Mouse (Mus musculus) heart, adult 2 months (tissue): ENCODE measurements at regions not wholly inside any gene's neighbourhood (a gene's known extent, or its start where the extent isn't known, plus 50 kb on each side); places are given as distances from the start of the nearest gene placed in this dataset.

ENCODE experiments used
- DNase-seq, 2 experiments: peaks; one replicate each; pipeline ENCODE4 v3.0.0; 2021
- H3K27ac ChIP-seq: fragments of 200-600 bp; 2 replicates; pipeline ENCODE4 v1.8.1; 2022
- H3K27me3 ChIP-seq: fragments of 200-500 bp; 2 replicates; pipeline ENCODE4 v1.6.1; 2012; ENCODE audit warnings: mild to moderate bottlenecking, low read length, inconsistent platforms, mixed read lengths; ENCODE audit not compliant: control insufficient read depth, insufficient read depth
- H3K36me3 ChIP-seq: fragments of 200-500 bp; 2 replicates; pipeline ENCODE4 v1.6.1; 2012; ENCODE audit warnings: low read length, inconsistent platforms; ENCODE audit not compliant: control insufficient read depth, insufficient read depth
- H3K4me1 ChIP-seq: fragments of 200-500 bp; 2 replicates; pipeline ENCODE4 v1.6.1; 2011; ENCODE audit warnings: low read length; ENCODE audit not compliant: control insufficient read depth, insufficient read depth
- H3K4me3 ChIP-seq: fragments of 200-600 bp; 2 replicates; pipeline ENCODE4 v1.8.1; 2022
- H3K79me2 ChIP-seq: fragments of 200-500 bp; replicated peaks from 2 replicates; pipeline ENCODE4 v1.6.1; 2012; ENCODE audit warnings: mild to moderate bottlenecking, inconsistent platforms, low read length, moderate library complexity, mixed read lengths; ENCODE audit not compliant: control insufficient read depth, insufficient read depth
- H3K9ac ChIP-seq: fragments of 200-500 bp; 2 replicates; pipeline ENCODE4 v1.6.1; 2012; ENCODE audit warnings: low read depth, mild to moderate bottlenecking, control low read depth, inconsistent platforms, low read length, mixed read lengths
- CTCF ChIP-seq: fragments of 200-600 bp; IDR thresholded peaks from 2 replicates; pipeline ENCODE4 v1.8.1; 2022; ENCODE audit warnings: antibody characterized with exemption, mild to moderate bottlenecking, moderate library complexity
- EP300 ChIP-seq: fragments of 200-500 bp; IDR thresholded peaks from 2 replicates; pipeline ENCODE4 v1.6.1; 2011; ENCODE audit warnings: low read depth, low read length, control low read depth; ENCODE audit not compliant: insufficient read depth
- POLR2A ChIP-seq: fragments of 200-500 bp; IDR thresholded peaks from 2 replicates; pipeline ENCODE4 v1.6.1; 2011; ENCODE audit warnings: mild to moderate bottlenecking, low read depth, low read length, control low read depth; ENCODE audit not compliant: insufficient read depth
- WGBS: fragments of 180-500 bp; shearing (Covaris S2); methylation state at CpG from one replicate; pipeline ENCODE4 v1.1.7; 2018; 5-methylcytosine and 5-hydroxymethylcytosine counted together
- intact Hi-C: fragments of 180-260 bp; cut with DNase I; formaldehyde crosslinking; loops from one replicate; pipeline ENCODE4 v1.15.1; 2025

DNA sequence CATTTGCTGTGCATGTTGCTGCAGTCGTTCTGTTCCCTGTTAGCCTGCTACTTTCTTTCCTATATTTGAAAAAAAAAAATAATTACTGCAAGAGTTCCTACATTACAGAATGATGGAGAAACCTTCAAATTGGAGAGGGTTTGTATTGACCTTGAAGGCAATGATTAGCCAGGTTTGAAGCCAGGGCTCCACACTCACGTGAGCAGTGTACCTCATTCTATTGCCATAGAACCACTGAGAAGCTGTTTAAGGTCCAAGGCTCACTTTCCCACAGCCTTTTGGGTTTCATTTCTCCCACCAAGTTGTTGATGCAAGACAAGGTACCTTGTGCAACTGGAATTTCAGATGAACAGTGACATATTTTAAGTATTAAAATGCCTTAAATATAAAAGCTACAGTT lies 1095.2 kb downstream of the Car8 start:
- TF ChIP-seq POLR2A: no peak
- no peak for TF ChIP-seq EP300
- TF ChIP-seq CTCF: no peak
- H3K9ac ChIP-seq: no peak overlapping the region
- H3K4me1 ChIP-seq: no peaks in the 10 kb centered on the region
- H3K27ac ChIP-seq: no peak overlapping the region
- no peaks in the 10 kb centered on the region for H3K79me2 ChIP-seq
- intact Hi-C loops: no loop called here
- DNase-seq: no peak
- H3K4me3 ChIP-seq: no peak overlapping the region
- no peaks in the 10 kb centered on the region for H3K27me3 ChIP-seq
- no peaks in the 10 kb centered on the region for H3K36me3 ChIP-seq
- 78% methylated on average over 2 of the region's 2 CpGs for WGBS

DNA sequence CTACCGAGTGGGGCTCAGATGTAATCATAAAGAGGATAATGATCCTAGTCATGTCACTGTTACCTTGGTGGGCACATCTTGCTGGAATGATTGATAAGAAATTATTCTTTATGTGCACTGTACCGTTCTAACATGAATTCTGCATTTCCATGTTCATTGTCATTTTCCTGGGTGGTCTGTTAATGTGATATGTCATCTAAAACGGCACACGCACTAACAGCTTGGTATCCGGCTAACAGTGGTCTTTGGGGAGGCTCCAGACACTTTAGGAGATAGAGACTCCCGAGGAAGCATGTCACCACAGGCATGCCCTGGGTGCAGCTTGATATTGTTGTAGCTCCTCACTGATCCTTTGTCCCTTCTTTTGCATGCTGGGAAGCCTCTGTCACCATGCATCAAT lies 1096.1 kb downstream of the Car8 start:
- intact Hi-C loops: no loop called here
- H3K4me3 ChIP-seq: no peak overlapping the region

DNA sequence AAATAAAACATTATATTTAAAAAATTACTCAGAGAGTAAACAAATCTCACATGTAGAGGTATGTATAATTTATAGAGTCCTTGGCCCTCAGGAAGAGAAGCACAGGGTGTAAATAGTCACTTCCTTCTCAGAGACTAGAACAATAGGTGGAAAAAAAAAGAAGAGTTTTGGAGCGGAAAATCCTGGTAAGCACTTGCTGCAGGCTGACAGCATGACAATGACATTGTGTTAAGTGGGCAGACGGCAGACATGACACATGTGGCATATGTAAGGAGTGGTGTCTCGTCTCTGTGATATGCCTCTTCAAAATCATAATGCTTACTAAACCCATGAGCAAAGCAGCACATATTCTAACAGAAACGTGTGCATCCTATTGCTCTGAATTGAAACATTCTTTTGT lies 1126.7 kb downstream of the Car8 start:
- no peaks in the 10 kb centered on the region for H3K4me1 ChIP-seq
- H3K27me3 ChIP-seq: no peaks in the 10 kb centered on the region
- intact Hi-C loops: no loop called here
- DNase-seq: no peak
- WGBS: 32% methylated on average over 4 of the region's 4 CpGs
- H3K36me3 ChIP-seq: no peaks in the 10 kb centered on the region
- H3K4me3 ChIP-seq: no peak overlapping the region
- no peak overlapping the region for H3K27ac ChIP-seq
- H3K9ac ChIP-seq: no peak overlapping the region
- H3K79me2 ChIP-seq: no peaks in the 10 kb centered on the region
- no peak for TF ChIP-seq EP300
- no peak for TF ChIP-seq POLR2A
- no peak for TF ChIP-seq CTCF

More for the DNA sequence above, 1096.1 kb downstream of the Car8 start:
- no peak overlapping the region for H3K27ac ChIP-seq
- H3K36me3 ChIP-seq: no peaks in the 10 kb centered on the region
- H3K27me3 ChIP-seq: no peaks in the 10 kb centered on the region
- TF ChIP-seq POLR2A (no peak), EP300 (no peak), CTCF (no peak)
- H3K9ac ChIP-seq: no peak overlapping the region
- no peak for DNase-seq
- H3K79me2 ChIP-seq: no peaks in the 10 kb centered on the region
- 83% methylated on average over 6 of the region's 6 CpGs for WGBS
- H3K4me1 ChIP-seq: no peaks in the 10 kb centered on the region

DNA sequence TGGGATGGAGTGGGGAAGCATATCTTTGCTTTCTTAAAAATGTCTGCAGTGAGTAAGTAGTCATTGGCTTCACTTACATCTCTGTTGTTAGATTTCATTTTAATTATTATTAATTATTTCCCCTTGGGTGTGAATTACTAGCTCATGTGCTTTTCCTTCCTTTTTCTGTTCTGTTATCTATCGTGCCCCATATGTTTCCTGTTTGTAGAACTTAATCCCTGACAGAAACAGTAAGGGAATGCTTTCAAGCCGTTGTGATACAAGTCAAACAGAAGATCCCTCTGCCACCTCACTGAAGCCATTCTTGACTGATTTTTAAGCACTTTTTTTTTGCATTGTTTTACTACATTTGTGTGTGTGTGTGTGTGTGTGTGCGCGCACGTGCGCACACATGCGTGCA lies 1145.9 kb downstream of the Car8 start:
- H3K79me2 ChIP-seq: no peaks in the 10 kb centered on the region
- WGBS: 69% methylated on average over 7 of the region's 7 CpGs
- H3K4me1 ChIP-seq: no peaks in the 10 kb centered on the region
- no peak overlapping the region for H3K4me3 ChIP-seq
- DNase-seq: no peak
- intact Hi-C loops: no loop called here
- no peaks in the 10 kb centered on the region for H3K36me3 ChIP-seq
- TF ChIP-seq EP300 (no peak), POLR2A (no peak), CTCF (no peak)
- H3K9ac ChIP-seq: no peak overlapping the region
- no peaks in the 10 kb centered on the region for H3K27me3 ChIP-seq
- H3K27ac ChIP-seq: no peak overlapping the region

DNA sequence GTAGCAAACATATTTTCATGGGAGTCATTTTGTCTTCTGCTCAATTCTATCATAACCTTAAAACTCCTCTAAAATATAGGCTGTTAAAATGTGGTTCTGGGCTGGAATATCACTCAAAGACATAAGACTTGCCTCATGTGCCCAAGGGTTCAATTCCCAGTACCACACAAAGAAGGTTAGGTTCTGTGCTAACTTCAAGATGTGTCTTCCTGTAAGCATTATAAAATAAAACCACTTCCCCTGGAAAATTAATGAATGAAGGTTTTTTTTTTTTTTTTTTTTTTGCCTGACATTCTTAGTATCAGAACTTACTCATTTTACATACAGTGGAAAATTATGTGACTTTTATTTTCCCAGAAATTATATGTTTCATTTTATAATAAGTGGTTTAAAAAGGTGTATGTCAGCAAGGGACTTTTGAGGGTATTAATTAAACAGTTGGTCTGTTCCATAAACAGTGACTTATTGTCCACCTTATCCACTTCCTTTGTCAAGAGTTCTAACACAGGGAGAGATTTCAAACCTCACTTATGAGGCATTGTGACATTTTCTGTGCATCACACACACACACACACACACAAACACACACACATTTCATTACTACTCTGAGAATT lies 1147.5 kb downstream of the Car8 start:
- Histone ChIP-seq H3K79me2 (no peaks in the 10 kb centered on the region), H3K27me3 (no peaks in the 10 kb centered on the region), H3K27ac (no peak overlapping the region), H3K36me3 (no peaks in the 10 kb centered on the region), H3K4me3 (no peak overlapping the region), H3K4me1 (no peaks in the 10 kb centered on the region), H3K9ac (no peak overlapping the region)
- intact Hi-C loops: no loop called here
- no peak for DNase-seq
- TF ChIP-seq EP300: no peak
- TF ChIP-seq CTCF: no peak
- no peak for TF ChIP-seq POLR2A
